Mouse (Mus musculus): ENCODE measurements around the gene Cwh43. TPM values are rescaled to one million over a fixed set of nuclear protein-coding genes. Genes with fewer than 3 reads are reported as not detected.

The Cwh43 gene
- polyA plus RNA-seq, 1 experiment = not detected

DNA sequence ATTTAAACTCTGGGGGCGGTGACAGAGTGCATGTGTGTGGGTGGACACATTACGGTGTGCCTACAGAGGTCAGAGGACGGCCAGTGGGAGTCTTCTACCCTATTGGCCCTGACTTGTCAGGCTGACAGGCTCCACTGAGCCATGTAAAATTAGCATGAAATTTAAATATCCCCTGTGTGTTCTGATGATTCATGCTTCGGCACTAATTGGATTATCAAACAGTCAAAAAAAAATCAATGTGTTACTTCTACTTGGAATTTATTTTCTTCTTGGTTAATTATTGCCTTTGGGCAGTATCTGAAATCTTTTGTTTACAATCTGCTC, 22.3 kb upstream of the Cwh43 start:
- peaks cover 26% of the 10 kb centered on the region for H3K4me1 ChIP-seq
- no peak overlapping the region for H3K4me3 ChIP-seq (replicated peaks)
- TF ChIP-seq GATA1 (IDR thresholded peaks at IDR 0.05; ENCODE audit: borderline replicate concordance, low read length) = no peak
- TF ChIP-seq FLI1 (IDR thresholded peaks at IDR 0.05; ENCODE audit: low read length) = no peak
- no peaks in the 10 kb centered on the region for H3K9me3 ChIP-seq
- no peaks in the 10 kb centered on the region for H3K36me3 ChIP-seq (replicated peaks; ENCODE audit: low read length)
- peaks cover 16% of the 10 kb centered on the region for H3K27me3 ChIP-seq (replicated peaks)

DNA sequence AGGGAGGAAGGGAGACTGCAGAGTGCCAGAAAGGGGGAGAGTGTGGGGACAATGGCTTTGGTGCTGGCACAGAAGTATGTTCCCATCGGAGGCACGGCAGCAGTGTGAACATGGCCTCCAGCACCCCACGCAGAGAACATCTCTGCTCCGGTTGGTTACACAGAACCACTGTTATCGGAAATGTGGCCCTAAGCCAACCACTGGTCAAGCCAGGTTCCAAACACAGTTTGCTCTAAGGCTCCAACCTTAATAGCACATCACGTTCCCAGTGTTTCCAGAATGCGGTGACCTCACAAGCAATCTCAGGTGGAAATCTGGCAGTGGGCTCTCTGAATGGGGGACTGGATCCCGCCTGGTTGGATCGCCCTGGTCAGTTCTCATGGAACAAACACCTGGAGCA, 12.8 kb upstream of the Cwh43 start:
- TF ChIP-seq FLI1 (IDR thresholded peaks at IDR 0.05; ENCODE audit: low read length) (no peak), GATA1 (IDR thresholded peaks at IDR 0.05; ENCODE audit: borderline replicate concordance, low read length) (no peak)
- H3K4me1 ChIP-seq = no peaks in the 10 kb centered on the region
- H3K4me3 ChIP-seq (replicated peaks) = no peak overlapping the region
- H3K9me3 ChIP-seq = peaks cover 17% of the 10 kb centered on the region
- no peaks in the 10 kb centered on the region for H3K36me3 ChIP-seq (replicated peaks; ENCODE audit: low read length)
- H3K27me3 ChIP-seq (replicated peaks) = peaks cover 22% of the 10 kb centered on the region

DNA sequence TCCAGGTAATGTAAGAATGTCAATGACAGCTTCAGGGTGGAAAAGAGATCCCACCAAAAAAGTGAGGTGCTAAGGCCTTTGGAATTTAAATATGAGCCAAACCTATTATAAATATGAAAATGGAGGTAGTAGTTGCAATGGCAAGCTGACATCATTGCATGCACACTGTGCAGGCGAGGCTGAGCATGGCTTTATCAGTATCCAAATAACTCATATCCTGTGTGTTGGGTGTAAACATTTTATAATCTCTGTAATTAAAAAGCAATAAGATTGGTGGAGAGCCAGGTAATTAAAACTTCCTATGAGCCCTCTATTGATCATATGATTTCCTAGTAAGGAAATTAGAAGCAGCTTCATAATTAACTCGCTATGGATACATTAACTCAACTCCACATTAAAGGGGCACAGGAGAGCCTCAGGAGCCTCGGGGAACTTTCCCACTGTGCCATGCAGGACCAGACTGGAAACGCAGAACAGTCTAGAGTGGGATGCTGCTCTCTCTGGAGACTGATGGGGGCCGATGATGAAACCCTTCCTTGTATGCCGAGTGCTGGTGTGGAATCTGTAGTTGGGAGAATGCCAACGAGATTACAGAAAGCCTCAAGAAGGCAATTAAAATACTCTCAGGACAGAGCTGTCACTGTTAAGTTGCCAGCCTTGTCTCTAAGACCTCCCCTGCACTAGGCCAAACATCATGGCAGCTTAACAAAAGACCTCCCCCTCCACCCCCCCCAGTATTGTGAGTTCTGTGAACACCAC, 5.9 kb upstream of the Cwh43 start:
- H3K4me3 ChIP-seq (replicated peaks) = no peak overlapping the region
- H3K36me3 ChIP-seq (replicated peaks; ENCODE audit: low read length) = no peaks in the 10 kb centered on the region
- H3K4me1 ChIP-seq = peaks cover 5% of the 10 kb centered on the region
- H3K9me3 ChIP-seq = peaks cover 22% of the 10 kb centered on the region
- peaks cover 39% of the 10 kb centered on the region for H3K27me3 ChIP-seq (replicated peaks)
- TF ChIP-seq GATA1 (IDR thresholded peaks at IDR 0.05; ENCODE audit: borderline replicate concordance, low read length) (no peak), FLI1 (IDR thresholded peaks at IDR 0.05; ENCODE audit: low read length) (no peak)

DNA sequence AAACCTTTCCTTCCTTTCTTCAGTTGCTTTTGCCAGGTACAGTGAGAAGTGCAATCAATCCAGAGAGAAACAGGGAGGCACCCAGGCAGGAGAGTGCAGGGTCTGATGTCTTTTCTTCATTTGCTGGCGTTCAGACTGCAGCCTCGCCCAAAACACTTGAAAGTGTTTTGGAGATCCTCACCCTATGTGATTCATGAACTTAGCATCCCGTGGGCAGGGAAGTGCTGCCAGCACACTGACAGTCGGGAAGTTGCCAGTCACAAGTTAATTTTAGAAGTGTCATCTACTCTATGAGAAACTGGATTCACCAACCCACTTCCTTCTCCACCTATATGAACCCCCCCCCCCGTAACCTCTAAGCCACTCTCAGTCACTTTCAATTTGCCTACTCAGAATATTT, 4.5 kb upstream of the Cwh43 start:
- Histone ChIP-seq H3K4me3 (replicated peaks) (no peak overlapping the region), H3K27me3 (replicated peaks) (peaks cover 48% of the 10 kb centered on the region), H3K4me1 (peaks cover 12% of the 10 kb centered on the region), H3K36me3 (replicated peaks; ENCODE audit: low read length) (no peaks in the 10 kb centered on the region), H3K9me3 (peaks cover 19% of the 10 kb centered on the region)
- TF ChIP-seq GATA1 (IDR thresholded peaks at IDR 0.05; ENCODE audit: borderline replicate concordance, low read length) (no peak), FLI1 (IDR thresholded peaks at IDR 0.05; ENCODE audit: low read length) (no peak)

DNA sequence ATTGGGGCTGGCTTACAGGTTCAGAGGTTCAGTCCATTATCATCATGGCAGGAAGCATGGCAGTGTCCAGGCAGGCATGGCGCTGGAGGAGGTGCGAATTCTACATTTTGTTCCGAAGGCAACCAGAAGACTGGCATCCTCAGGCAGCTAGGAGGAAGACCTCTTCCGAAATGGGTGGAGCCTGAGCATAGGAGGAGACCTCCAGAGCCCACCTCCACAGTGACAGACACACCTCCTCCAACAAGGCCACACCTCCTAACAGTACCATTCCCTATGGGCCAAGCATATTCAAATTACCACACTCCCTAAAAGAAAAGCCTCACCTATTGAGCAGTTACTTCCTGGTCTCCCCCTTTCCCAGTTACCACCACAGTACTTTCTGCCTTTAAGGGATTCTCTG, 3.0 kb upstream of the Cwh43 start:
- peaks cover 19% of the 10 kb centered on the region for H3K9me3 ChIP-seq
- no peak for TF ChIP-seq GATA1 (IDR thresholded peaks at IDR 0.05; ENCODE audit: borderline replicate concordance, low read length)
- TF ChIP-seq FLI1 (IDR thresholded peaks at IDR 0.05; ENCODE audit: low read length) = no peak
- peaks cover 59% of the 10 kb centered on the region for H3K27me3 ChIP-seq (replicated peaks)
- H3K4me3 ChIP-seq (replicated peaks) = no peak overlapping the region
- peaks cover 13% of the 10 kb centered on the region for H3K4me1 ChIP-seq
- no peaks in the 10 kb centered on the region for H3K36me3 ChIP-seq (replicated peaks; ENCODE audit: low read length)

DNA sequence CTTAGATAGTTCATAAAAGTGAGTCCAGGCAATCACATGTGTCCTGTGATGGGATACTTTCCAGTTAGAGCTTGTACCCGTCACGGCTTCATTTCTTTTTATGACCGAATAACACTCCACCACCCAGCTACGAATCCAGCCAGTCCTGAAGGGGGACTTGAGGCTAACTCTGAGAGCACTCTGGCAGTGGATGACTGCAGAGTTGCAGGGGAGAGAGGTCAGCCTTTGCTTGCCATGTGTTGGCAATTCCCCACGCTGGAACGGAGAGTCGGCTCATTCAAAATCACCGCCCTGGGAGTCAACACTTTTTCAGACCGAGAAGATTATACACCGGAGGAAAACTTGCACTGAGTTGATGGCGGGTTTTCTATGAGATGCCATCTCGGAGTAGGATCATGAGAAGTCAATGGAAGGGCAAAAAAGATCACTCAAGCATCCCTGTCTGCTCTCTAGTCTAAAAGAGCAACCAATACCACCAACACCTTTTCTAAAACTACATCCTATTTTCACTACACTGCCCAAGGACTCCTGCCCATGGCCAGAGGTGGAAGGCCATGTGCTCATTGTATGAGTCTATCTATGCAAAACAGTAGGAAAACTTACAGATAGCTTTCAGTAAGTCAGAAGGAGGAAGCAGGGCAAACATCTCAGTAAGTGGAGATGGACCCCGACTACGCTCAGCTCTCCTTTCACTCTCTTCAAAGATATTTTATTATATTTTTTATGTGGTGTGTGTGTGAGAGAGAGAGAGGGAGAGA, 2.4 kb upstream of the Cwh43 start:
- Histone ChIP-seq H3K36me3 (replicated peaks; ENCODE audit: low read length) (no peaks in the 10 kb centered on the region), H3K9me3 (peaks cover 19% of the 10 kb centered on the region), H3K4me1 (peaks cover 13% of the 10 kb centered on the region), H3K27me3 (replicated peaks) (peaks cover 55% of the 10 kb centered on the region), H3K4me3 (replicated peaks) (no peak overlapping the region)
- no peak for TF ChIP-seq GATA1 (IDR thresholded peaks at IDR 0.05; ENCODE audit: borderline replicate concordance, low read length)
- TF ChIP-seq FLI1 (IDR thresholded peaks at IDR 0.05; ENCODE audit: low read length) = no peak

DNA sequence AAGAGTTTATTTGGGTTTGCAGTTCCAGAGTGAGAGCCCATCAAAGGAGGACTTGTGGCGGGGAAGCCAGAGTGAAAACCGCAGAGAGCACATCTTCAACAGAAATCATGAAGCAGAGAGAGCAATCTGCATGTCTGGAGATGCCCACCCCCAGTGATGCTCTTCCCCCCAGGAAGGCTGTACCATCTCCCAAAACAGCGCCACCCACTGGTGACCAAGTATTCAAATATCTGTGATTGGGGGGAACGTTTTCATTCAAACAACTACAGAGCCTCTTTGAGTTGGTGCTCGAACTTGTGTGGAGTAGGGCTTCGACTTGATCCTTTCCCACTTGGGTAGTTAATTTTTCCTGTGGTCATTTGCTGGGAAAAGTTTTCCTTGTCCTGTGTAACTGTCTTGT, 1.1 kb upstream of the Cwh43 start:
- Histone ChIP-seq H3K9me3 (peaks cover 17% of the 10 kb centered on the region), H3K4me3 (replicated peaks) (no peak overlapping the region), H3K27me3 (replicated peaks) (peaks cover 53% of the 10 kb centered on the region), H3K36me3 (replicated peaks; ENCODE audit: low read length) (no peaks in the 10 kb centered on the region), H3K4me1 (peaks cover 13% of the 10 kb centered on the region)
- TF ChIP-seq GATA1 (IDR thresholded peaks at IDR 0.05; ENCODE audit: borderline replicate concordance, low read length) = no peak
- no peak for TF ChIP-seq FLI1 (IDR thresholded peaks at IDR 0.05; ENCODE audit: low read length)

DNA sequence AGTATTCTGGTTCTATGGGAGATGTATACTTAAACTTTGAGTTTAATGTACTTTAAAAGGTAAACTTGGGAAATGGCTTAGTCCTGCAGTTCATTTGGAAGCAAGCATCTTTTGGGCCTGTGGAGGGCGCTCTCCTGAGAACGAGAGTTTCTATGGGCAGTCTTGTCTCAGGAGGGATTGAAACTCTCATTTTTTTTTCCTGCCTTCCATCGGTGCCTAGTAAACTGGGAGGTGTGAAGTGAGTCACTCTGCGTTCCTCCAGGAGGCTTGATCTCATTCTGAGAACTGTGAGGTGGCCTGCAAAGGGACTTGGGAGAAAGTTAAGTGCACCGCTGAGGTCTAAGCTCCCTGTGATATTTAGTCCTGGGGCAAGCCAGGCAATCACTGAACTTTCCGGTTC, 986 bp downstream of the Cwh43 start:
- no peak overlapping the region for H3K4me3 ChIP-seq (replicated peaks)
- no peaks in the 10 kb centered on the region for H3K36me3 ChIP-seq (replicated peaks; ENCODE audit: low read length)
- H3K27me3 ChIP-seq (replicated peaks) = peaks cover 60% of the 10 kb centered on the region
- TF ChIP-seq GATA1 (IDR thresholded peaks at IDR 0.05; ENCODE audit: borderline replicate concordance, low read length) = no peak
- TF ChIP-seq FLI1 (IDR thresholded peaks at IDR 0.05; ENCODE audit: low read length) = no peak
- peaks cover 7% of the 10 kb centered on the region for H3K4me1 ChIP-seq
- H3K9me3 ChIP-seq = peaks cover 17% of the 10 kb centered on the region

DNA sequence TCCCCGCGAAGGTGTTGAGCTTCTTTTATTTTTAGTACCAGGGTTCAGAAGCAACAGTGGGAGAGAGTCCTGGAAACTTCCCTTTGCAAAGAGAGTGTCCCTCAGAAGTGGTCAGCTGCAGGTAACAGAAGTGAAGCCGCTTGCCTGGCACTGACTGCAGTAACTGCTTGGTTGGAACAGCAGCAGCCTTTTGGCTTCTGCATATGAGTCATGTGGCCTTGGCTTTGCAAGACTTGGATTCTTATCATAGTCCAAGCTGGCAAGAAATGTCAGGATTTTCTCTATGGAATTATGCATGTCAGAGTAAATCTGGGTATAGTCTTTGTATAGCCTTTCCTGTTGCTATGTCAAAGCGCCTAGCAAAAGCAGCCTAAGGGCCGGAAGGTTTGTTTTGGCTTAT, 4.1 kb downstream of the Cwh43 start:
- TF ChIP-seq GATA1 (IDR thresholded peaks at IDR 0.05; ENCODE audit: borderline replicate concordance, low read length) (no peak), FLI1 (IDR thresholded peaks at IDR 0.05; ENCODE audit: low read length) (no peak)
- H3K36me3 ChIP-seq (replicated peaks; ENCODE audit: low read length) = no peaks in the 10 kb centered on the region
- H3K27me3 ChIP-seq (replicated peaks) = peaks cover 55% of the 10 kb centered on the region
- no peak overlapping the region for H3K4me3 ChIP-seq (replicated peaks)
- peaks cover 7% of the 10 kb centered on the region for H3K4me1 ChIP-seq
- peaks cover 6% of the 10 kb centered on the region; the same call in 1 of the 2 replicates for H3K9me3 ChIP-seq

DNA sequence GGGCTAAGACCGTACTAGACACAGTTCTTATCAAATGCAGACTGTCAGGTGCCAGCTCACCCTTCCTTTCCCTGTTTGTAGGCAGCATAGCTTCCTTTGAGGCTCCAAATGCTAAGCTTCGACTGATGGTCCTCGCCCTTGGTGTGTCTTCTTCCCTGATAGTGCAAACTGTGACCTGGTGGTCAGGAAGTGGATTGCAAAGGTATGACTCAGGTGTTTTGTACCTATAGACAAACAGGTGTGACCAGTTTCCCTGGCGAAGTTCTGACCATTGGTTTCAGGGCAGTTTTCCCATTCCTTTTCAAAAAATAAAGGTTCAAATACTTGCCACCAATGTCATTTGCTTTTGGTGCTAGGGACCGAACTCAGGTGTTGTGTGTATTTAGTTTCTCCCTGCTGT, 5.9 kb downstream of the Cwh43 start:
- peaks cover 42% of the 10 kb centered on the region for H3K27me3 ChIP-seq (replicated peaks)
- no peaks in the 10 kb centered on the region for H3K9me3 ChIP-seq
- no peak overlapping the region for H3K4me3 ChIP-seq (replicated peaks)
- TF ChIP-seq GATA1 (IDR thresholded peaks at IDR 0.05; ENCODE audit: borderline replicate concordance, low read length) = no peak
- no peak for TF ChIP-seq FLI1 (IDR thresholded peaks at IDR 0.05; ENCODE audit: low read length)
- H3K4me1 ChIP-seq = no peaks in the 10 kb centered on the region
- H3K36me3 ChIP-seq (replicated peaks; ENCODE audit: low read length) = no peaks in the 10 kb centered on the region

Data from megakaryocyte, embryonic 14.5 days (primary cell).